In the genomic region with DNA sequence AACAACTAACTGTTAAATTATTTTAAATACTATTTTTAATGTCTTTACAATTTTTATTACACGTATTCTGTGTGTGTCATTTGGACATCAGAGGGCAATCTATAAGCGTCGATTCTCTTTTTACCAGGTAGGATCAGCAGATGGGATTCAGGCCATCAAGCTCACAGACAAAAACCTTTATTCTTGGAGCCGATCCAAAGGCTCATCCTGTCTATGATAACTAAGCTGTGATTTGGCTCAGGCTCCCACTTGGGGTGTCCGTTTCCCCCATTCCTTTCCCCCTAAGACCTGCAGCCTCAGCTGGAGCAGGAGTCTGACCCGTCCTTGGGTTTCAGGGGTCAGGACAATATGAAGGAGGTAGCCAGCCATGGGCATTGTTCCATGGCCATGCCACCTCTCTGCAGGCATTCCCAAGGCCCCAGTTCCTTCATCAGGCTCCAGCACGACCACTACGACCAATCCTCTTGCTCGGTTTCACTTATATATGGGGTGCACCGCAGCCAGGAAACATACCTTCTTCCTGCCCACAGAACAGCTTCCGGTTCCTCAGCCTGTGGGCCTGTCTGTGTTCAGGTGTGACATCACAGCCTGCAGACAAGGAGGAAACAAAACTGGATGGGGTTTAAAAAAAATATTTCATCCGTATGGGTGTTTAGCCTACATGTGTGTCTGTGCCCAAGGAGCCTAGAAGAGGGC, we compare ENCODE assay signal across 14 mouse cellular contexts. TPM values are rescaled to one million over a fixed set of nuclear protein-coding genes. Genes with fewer than 3 reads are reported as not detected.
DNase-seq lines count a peak whose midpoint lies in the region; ATAC-seq lines count a peak whose summit lies in the region.
"Had no signal": no experiment of that assay in that cellular context is flagged by ENCODE, and none has a peak within 500 bp of the region (broad histone marks: within the 10 kb centered on the region; RNA-seq: fewer than 3 reads in every experiment).

No protein-coding gene starts in this region.

- no peak overlapping the region for H3K4me3 ChIP-seq in heart, embryonic 16.5 days (ENCODE audit: low read length)
- H3K4me3 ChIP-seq: erythroblast, embryonic 14.5 days; heart, embryonic 13.5 days; neural tube, embryonic 12.5 days; stomach, embryonic 15.5 days had no signal

- no peaks in the 10 kb centered on the region for H3K9me3 ChIP-seq in heart, embryonic 16.5 days (replicated peaks; ENCODE audit: control insufficient read depth, low read length)
- H3K9me3 ChIP-seq: heart, embryonic 13.5 days; neural tube, embryonic 12.5 days; stomach, embryonic 15.5 days had no signal

- ATAC-seq in heart, embryonic 16.5 days (replicated peaks; ENCODE audit: extremely low read depth, insufficient read depth, low FRiP score), result no peak
- ATAC-seq in CD4-positive, CD25-positive, alpha-beta regulatory T cell, adult 4 months, result peak; percentile 83

- H3K36me3 ChIP-seq in heart, embryonic 16.5 days (ENCODE audit: control insufficient read depth, insufficient read depth), result no peaks in the 10 kb centered on the region
- H3K36me3 ChIP-seq: stomach, embryonic 15.5 days had no signal

- H3K9ac ChIP-seq in heart, embryonic 16.5 days (ENCODE audit: low read length), result no peak overlapping the region
- H3K9ac ChIP-seq: neural tube, embryonic 12.5 days; stomach, embryonic 15.5 days had no signal

- H3K4me2 ChIP-seq in heart, embryonic 16.5 days (ENCODE audit: low read depth, low read length), result peak overlapping the region; percentile 16; the same call in 1 of the 2 replicates
- H3K4me2 ChIP-seq: heart, embryonic 13.5 days; neural tube, embryonic 12.5 days; stomach, embryonic 15.5 days had no signal

- peaks cover 18% of the 10 kb centered on the region for H3K4me1 ChIP-seq in heart, embryonic 16.5 days (ENCODE audit: control insufficient read depth, insufficient read depth, low read length)

- DNase-seq in heart, postnatal 4 days, result no peak
- peak; percentile 40 to 43 for DNase-seq in lung, postnatal 4 days
- peak; percentile 86 to 88 for DNase-seq in spleen, postnatal 36 days (ENCODE audit: low spot score in 2 of 2)
- DNase-seq in frontal cortex, adult 2 months (ENCODE audit: extremely low spot score in 1 of 2, low spot score in 1 of 2), result no peak
- DNase-seq in urinary bladder, postnatal 10 days (ENCODE audit: low spot score), result no peak
- no peak for DNase-seq in cerebellum, adult 8-10 months
- DNase-seq: cerebellum, postnatal 36 days; kidney, adult 18-20 months had no signal

- no peaks in the 10 kb centered on the region for H3K27me3 ChIP-seq in heart, embryonic 16.5 days (ENCODE audit: control insufficient read depth, insufficient read depth, low read length)
- H3K27me3 ChIP-seq: heart, embryonic 13.5 days; neural tube, embryonic 12.5 days; stomach, embryonic 15.5 days had no signal

- H3K27ac ChIP-seq in heart, embryonic 16.5 days (ENCODE audit: low read length), result no peak overlapping the region
- H3K27ac ChIP-seq: neural tube, embryonic 12.5 days had no signal

- WGBS in heart, embryonic 16.5 days, result 64% methylated on average over 12 of the region's 12 CpGs

RNA-seq across cellular contexts. Expression of a gene that starts 8.2 kb away (rescaled TPM):
- 58.6 and 63.4 TPM in 2 replicates for polyA plus RNA-seq in heart, embryonic 16.5 days (2015; fragmentation: Nextera tagmentation; extraction: Ambion mirVana)
- total RNA-seq in heart, postnatal 4 days (2021), result 10 to 100 TPM; 28.9 to 32.4 TPM
- polyA plus RNA-seq in CD4-positive, CD25-positive, alpha-beta regulatory T cell, adult 4 months (2017; shearing (Covaris generic)), result 100 to 1,000 TPM; 191 to 306 TPM
- polyA plus RNA-seq in frontal cortex, adult 2 months (2012; rRNA removed), result 933 and 972 TPM in 2 replicates

RNA-seq across cellular contexts. Expression of a gene that starts 8.2 kb away (rescaled TPM):
- polyA plus RNA-seq in heart, embryonic 16.5 days (2015; fragmentation: Nextera tagmentation; extraction: Ambion mirVana), result 40.7 and 41.5 TPM in 2 replicates
- total RNA-seq in heart, postnatal 4 days (2021), result 10 to 100 TPM; 54.9 to 58.4 TPM
- polyA plus RNA-seq in CD4-positive, CD25-positive, alpha-beta regulatory T cell, adult 4 months (2017; shearing (Covaris generic)), result 10 to 100 TPM; 15.0 to 25.3 TPM
- polyA plus RNA-seq in frontal cortex, adult 2 months (2012; rRNA removed), result 32.0 and 32.3 TPM in 2 replicates

RNA-seq across cellular contexts. Expression of a gene that starts 21.8 kb away (rescaled TPM):
- 0.25 and 0.38 TPM in 2 replicates for polyA plus RNA-seq in heart, embryonic 16.5 days (2015; fragmentation: Nextera tagmentation; extraction: Ambion mirVana)
- total RNA-seq in heart, postnatal 4 days (2021), result 1 to 10 TPM in 1 of 2 experiments, under 1 TPM in 1; 0.83 to 1.0 TPM
- polyA plus RNA-seq in CD4-positive, CD25-positive, alpha-beta regulatory T cell, adult 4 months (2017; shearing (Covaris generic)), result under 1 TPM in 1 of 2 experiments, not detected in 1; 0.28 TPM
- polyA plus RNA-seq in frontal cortex, adult 2 months (2012; rRNA removed), result 0.44 and 0.66 TPM in 2 replicates

RNA-seq across cellular contexts. Expression of a gene that starts 45.7 kb away (rescaled TPM):
- 1.7 and 2.7 TPM in 2 replicates for polyA plus RNA-seq in heart, embryonic 16.5 days (2015; fragmentation: Nextera tagmentation; extraction: Ambion mirVana)
- 1 to 10 TPM; 4.1 to 5.9 TPM for total RNA-seq in heart, postnatal 4 days (2021)
- polyA plus RNA-seq in CD4-positive, CD25-positive, alpha-beta regulatory T cell, adult 4 months (2017; shearing (Covaris generic)), result under 1 TPM; 0.22 to 0.62 TPM
- polyA plus RNA-seq in frontal cortex, adult 2 months (2012; rRNA removed), result 0.29 and 0.46 TPM in 2 replicates

RNA-seq across cellular contexts. Expression of a gene that starts 46.5 kb away (rescaled TPM):
- 82.3 and 84.0 TPM in 2 replicates for polyA plus RNA-seq in heart, embryonic 16.5 days (2015; fragmentation: Nextera tagmentation; extraction: Ambion mirVana)
- total RNA-seq in heart, postnatal 4 days (2021), result 100 to 1,000 TPM; 158 to 164 TPM
- polyA plus RNA-seq in CD4-positive, CD25-positive, alpha-beta regulatory T cell, adult 4 months (2017; shearing (Covaris generic)), result 10 to 100 TPM; 39.2 to 57.3 TPM
- 114 and 122 TPM in 2 replicates for polyA plus RNA-seq in frontal cortex, adult 2 months (2012; rRNA removed)

Comparison
In these comparisons a context has a peak if more than half of its experiments do, and no peak if none do; other contexts are left out.
1. DNase-seq: peak in lung, postnatal 4 days (2 of 2) and spleen, postnatal 36 days (2 of 2); none in heart, postnatal 4 days (single experiment), frontal cortex, adult 2 months (0 of 2), urinary bladder, postnatal 10 days (single experiment) and cerebellum, adult 8-10 months (single experiment).